Mouse (Mus musculus) macrophage (primary cell): ENCODE results near the gene Ppp1r11. TPM values are rescaled to one million over a fixed set of nuclear protein-coding genes. Genes with fewer than 3 reads are reported as not detected.
"Not testable (repeated sequence)": the region's sequence is repeated elsewhere in the genome, so short reads cannot be mapped to it uniquely, and the experiment has no call there.

ENCODE experiments used
- H3K27ac ChIP-seq: fragments of 350-480 bp; formaldehyde crosslinking; 2 replicates; pipeline ENCODE4 v1.9.0; 2021
- H3K36me3 ChIP-seq: fragments of 350-480 bp; formaldehyde crosslinking; 2 replicates; pipeline ENCODE4 v1.9.0; 2021; ENCODE audit errors: inconsistent target
- H3K4me3 ChIP-seq: fragments of 350-480 bp; formaldehyde crosslinking; 2 replicates; pipeline ENCODE4 v1.9.0; 2021; ENCODE audit errors: inconsistent target
- H3K79me2 ChIP-seq: fragments of 350-480 bp; formaldehyde crosslinking; 2 replicates; pipeline ENCODE4 v1.9.0; 2021; ENCODE audit errors: inconsistent target
- WGBS: methylation state at CpG from one replicate; pipeline ENCODE4 v1.1.7; 2026; ENCODE audit warnings: inconsistent platforms; ENCODE audit not compliant: missing documents; 5-methylcytosine and 5-hydroxymethylcytosine counted together
- polyA plus RNA-seq: library from polyadenylated mRNA; stranded (reverse); fragments of 250-400 nt; gene quantifications from 3 replicates; pipeline ENCODE4 v1.2.4, GENCODE M21; 2018; ENCODE audit warnings: inconsistent platforms
- total RNA-seq, 78 experiments: library from RNA; depleted of rRNA; stranded (reverse); fragments of 250-400 nt; gene quantifications; 1 replicate in 9 of 78; 2 replicates in 24 of 78; 3 replicates in 43 of 78; 4 replicates in 2 of 78; pipeline ENCODE4 v1.2.4; 2018; ENCODE audit warnings: inconsistent platforms in 56 of 78

Ppp1r11 gene
- total RNA-seq (2018; cell fraction: chromatin; rRNA removed) = 10 to 100 TPM; 23.3 to 84.7 (median 42.4) TPM
- 100 to 1,000 TPM in 2 of 26 experiments, 10 to 100 TPM in 24; 44.9 to 116 (median 76.6) TPM for total RNA-seq (2018; cell fraction: cytosol; rRNA removed)
- 10 to 100 TPM; 26.6 to 76.4 (median 46.9) TPM for total RNA-seq (2018; cell fraction: nucleus; rRNA removed)
- polyA plus RNA-seq = 42.9 to 61.6 TPM (median 57.7 TPM) in 3 replicates

DNA sequence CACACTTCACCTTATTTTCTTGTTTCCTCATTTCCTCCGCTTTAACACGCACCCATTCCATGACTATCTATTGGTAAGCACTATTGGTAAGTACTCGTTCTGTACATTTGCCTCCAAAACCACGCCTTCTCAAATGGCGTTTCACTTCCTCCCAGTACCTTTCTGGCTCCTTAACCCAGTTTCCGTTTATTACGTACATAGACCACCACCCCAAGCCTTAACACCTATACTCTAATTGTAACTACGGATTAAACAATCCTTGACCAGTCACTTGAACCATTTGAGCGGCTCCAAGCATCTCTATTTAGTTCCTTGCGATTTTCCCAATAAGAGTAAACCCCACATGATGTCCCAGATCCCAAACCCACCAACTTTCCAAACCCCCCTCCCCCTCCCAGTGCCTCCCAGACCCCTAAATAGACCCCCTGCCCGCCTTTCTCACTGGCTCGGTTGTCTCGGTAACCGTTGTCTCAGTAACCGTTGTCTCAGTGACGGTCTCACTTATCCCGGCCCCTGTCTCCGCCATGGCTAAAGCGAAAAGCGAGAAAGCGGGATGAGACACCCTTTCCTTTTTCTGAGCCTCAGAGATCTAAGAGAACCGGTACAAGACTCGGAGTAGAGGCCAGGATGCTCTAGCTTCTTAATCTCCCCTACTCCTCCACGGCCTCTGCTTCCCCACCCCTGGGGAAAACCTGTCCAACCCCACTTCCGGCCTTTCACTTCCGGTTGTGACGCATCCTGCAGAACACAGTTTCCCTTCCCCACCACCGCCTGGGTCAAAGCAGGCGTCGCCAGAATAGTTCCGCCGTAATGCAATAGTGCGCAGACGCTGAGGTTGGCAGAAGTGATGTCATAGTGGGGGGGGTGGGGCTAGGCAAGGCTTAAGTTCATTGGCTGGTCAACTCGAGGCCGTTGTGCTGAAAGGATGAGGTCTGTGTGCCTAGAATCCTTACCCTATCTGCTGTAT lies at the start of gene Ppp1r11:
TSS of gene Ppp1r11 (minus strand) at position 761 of the 967 bp plus-strand sequence.
- peak within 1 kb of the TSS; percentile 98 for H3K4me3 ChIP-seq
- H3K79me2 ChIP-seq = peaks cover 15% of the 10 kb centered on the region
- WGBS = 0% methylated on average over 31 of the region's 36 CpGs
- H3K27ac ChIP-seq = peak within 1 kb of the TSS; percentile 56
- peaks cover 30% of the 10 kb centered on the region; the same call in 1 of the 2 replicates for H3K36me3 ChIP-seq

DNA sequence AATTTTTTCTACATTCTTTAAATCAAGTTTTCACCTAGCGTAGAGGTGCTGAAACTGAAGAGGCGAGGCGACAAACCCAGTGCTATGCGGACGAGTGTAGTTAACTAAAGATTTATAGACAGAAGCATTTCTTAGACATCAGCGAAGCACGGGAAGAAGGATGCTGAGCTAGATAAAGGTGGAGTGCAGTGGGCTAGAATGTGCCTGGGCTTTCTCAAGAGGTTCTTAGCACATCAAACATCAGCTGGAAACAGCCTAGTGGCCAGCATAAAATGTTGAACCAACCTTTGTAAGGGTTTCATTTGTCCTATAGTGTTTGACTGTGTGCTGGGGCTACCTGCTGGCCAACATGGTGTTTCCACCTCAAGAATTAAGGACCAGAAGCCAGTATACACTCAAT lies 49.3 kb upstream of the Ppp1r11 start, which contains the start of gene Zfp57:
TSS of gene Zfp57 (plus strand) at position 301 of the 400 bp plus-strand sequence.
- WGBS = 96% methylated on average over 7 of the region's 7 CpGs
- Histone ChIP-seq H3K79me2 (no peaks in the 10 kb centered on the region), H3K27ac (no peak within 1 kb of the TSS), H3K36me3 (no peaks in the 10 kb centered on the region), H3K4me3 (no peak within 1 kb of the TSS)

DNA sequence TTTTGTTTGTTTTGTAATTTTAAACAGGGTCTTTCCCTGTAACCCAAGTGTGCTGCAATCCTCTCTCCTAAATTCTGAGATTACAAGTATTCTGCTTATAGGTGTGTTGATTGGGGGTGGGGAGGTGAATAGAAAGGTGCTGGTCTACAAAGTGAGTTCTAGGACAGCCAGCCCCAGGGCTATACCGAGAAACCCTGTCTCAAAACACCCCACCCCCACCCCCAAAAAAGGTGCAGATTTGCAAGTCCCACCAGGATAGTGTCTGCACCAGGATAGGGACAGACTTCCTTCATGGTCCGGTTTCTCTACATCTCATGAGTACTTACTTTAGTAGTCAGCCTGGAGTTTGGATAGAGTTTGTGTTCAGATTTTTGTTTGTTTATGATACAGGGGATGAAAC lies 46.9 kb upstream of the Ppp1r11 start:
- Histone ChIP-seq H3K36me3 (no peaks in the 10 kb centered on the region), H3K79me2 (no peaks in the 10 kb centered on the region), H3K4me3 (no peak overlapping the region), H3K27ac (no peak overlapping the region)
- WGBS = 79% methylated on average over 2 of the region's 2 CpGs

DNA sequence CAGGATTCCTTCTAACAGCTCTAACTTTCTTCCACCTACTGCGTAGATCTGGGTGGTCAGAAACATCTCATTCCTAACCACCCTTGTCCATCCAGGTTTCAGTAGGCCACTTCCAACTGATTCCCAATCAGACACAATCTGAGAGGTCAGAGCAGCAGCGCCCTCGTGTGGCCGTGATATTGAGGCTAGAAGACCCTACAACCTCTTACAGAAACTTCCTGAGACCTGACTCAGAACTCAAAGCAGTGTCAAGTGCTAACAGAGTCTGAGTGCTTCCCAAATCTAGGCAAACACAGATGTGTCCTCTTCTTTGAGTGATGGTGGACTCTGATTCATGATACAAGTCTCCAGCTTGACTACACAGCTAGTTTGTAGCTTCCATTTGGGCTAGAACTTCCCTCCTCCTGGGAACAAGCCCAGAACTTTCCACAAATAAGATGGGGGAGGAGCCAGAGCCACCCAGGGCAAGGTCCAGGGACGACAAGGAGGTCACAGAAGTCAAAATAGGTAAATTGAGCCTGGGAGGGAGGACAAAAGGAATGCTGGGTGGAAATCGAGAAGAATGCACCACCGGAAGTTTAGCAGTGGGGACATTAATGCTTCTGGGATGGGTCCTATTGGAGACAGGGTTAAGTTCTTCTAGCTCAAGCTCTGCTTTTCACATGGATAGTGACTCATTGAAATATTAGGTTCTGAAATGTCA lies 45.6 kb upstream of the Ppp1r11 start:
- 30% methylated on average over 7 of the region's 7 CpGs for WGBS
- Histone ChIP-seq H3K36me3 (no peaks in the 10 kb centered on the region), H3K27ac (no peak overlapping the region), H3K79me2 (no peaks in the 10 kb centered on the region), H3K4me3 (no peak overlapping the region)

DNA sequence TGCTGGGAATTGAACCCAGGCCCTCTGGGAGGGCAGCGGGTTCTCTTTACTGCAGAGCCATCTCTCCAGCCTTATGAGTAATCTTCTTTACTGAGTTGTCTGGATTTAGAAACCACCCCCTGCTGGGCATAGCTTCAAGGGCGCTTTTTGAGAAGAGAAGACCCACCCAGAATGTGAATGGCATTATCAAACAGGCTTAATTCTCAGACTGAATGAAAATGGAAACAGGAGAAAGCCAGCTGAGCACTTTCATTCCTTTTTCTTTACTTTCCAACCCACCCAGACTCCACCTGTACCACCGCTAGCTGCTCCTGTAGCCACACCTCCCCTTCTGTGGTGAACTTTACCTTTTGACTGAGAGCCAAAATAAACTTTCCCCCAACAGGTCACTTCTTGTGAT lies 43.9 kb upstream of the Ppp1r11 start:
- Histone ChIP-seq H3K27ac (no peak overlapping the region), H3K4me3 (no peak overlapping the region), H3K36me3 (no peaks in the 10 kb centered on the region), H3K79me2 (no peaks in the 10 kb centered on the region)
- 95% methylated on average over 3 of the region's 3 CpGs for WGBS

DNA sequence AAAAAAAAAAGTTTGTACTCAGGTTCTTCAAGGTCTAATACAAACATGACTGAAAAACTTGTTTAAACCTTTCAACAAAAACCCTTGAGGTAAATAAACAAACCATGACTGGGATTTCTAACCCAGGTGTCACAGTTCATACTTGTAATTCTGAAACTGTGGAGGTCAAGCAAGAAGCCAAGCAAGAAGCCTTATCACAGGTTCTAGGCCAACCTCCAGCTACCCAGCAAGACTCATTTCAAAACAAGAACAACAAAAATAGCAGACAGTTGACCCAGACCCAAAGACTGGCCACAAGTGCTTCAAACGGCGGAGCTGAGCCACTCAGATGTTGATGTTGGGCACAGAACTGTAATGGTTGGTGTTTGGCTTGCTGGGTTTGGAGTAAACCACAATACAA lies 43.0 kb upstream of the Ppp1r11 start:
- no peaks in the 10 kb centered on the region for H3K79me2 ChIP-seq
- H3K36me3 ChIP-seq = no peaks in the 10 kb centered on the region
- no peak overlapping the region for H3K4me3 ChIP-seq
- WGBS = 80% methylated on average over 1 of the region's 2 CpGs
- H3K27ac ChIP-seq = no peak overlapping the region

DNA sequence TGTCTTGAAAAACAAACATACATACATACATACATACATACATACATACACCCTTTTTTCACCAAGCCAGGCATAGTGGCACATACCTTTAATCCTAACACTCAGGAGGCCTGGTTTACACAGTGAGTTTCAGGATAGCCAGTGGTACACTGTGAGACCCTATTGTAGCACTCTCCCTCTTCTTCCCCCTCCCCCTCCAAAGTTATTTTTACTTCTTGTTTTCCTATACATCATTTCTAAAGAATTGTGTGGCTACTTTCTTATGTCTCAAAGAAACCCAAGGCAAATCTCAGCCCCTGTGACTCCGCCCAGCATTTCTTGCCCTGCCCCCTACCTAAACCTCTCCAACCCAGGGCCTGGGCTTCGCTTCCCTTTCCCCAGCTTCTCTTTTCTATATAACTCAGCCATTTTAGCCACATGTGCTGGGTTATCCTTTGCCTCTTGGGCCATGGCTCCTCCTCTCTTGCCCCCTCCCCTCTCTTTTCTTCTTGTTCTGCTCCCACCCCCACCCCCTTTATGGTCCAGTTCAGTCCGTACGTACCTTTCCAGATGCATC lies 42.3 kb upstream of the Ppp1r11 start:
- H3K4me3 ChIP-seq = no peak overlapping the region
- no peaks in the 10 kb centered on the region for H3K36me3 ChIP-seq
- no peak overlapping the region for H3K27ac ChIP-seq
- H3K79me2 ChIP-seq = no peaks in the 10 kb centered on the region
- 76% methylated on average over 2 of the region's 4 CpGs for WGBS

DNA sequence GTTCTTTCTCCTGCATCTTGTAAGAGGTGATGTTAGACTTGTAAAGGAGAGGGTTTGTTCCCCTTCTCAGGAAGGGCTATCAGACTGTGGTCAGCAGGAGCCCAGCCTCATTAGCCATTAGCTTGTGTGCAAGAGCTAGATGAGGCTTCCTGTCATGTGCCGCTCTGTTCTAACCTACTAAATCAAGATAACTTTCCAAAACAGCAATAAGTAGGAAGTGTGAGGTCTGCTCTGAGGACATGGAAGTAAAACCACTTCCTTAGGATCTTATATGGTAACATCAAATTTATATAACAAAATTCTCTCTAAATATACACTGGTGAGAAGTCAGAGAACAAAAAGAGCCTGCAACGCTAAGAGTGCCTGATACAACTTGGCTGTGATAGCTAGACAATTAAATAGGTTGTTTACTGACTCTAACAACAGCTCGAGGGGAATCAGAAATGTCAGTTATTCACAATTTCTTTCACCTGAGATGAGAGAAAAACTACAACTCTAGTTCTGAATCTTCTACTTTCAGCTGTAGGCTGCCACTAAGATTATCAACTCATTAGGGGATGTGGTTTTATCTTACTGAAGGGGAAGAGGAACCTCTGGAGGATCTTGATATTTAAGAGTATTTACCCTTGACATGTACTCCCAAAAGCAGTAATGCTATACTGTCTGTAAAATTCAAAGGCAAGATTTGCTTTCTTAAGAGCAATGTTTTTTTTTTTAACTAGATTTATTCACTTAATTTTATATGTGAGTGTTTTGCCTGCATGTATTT lies 41.0 kb upstream of the Ppp1r11 start:
- no peaks in the 10 kb centered on the region for H3K36me3 ChIP-seq
- 0% methylated on average over 3 of the region's 3 CpGs for WGBS

DNA sequence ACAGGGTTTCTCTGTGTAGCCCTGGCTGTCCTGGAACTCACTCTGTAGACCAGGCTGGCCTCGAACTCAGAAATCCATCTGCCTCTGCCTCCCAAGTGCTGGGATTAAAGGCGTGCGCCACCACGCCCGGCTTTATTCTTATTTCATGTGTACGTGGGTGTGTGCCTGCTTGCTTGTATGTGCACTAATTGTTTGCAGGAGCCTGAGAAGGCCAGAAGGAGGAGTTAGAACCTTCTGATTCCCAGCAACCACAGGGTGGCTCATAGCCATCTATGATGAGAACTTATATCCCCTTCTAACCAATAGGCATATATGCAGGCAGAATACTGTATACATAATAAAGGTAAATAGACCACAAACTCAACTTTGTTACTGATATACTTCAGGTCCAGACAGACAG lies 39.1 kb upstream of the Ppp1r11 start:
- not testable (repeated sequence) for H3K36me3 ChIP-seq, H3K27ac ChIP-seq, H3K79me2 ChIP-seq, H3K4me3 ChIP-seq
- WGBS = 100% methylated on average over 1 of the region's 6 CpGs

More for the DNA sequence above, 41.0 kb upstream of the Ppp1r11 start:
- Histone ChIP-seq H3K27ac (no peak overlapping the region), H3K79me2 (no peaks in the 10 kb centered on the region), H3K4me3 (no peak overlapping the region)

DNA sequence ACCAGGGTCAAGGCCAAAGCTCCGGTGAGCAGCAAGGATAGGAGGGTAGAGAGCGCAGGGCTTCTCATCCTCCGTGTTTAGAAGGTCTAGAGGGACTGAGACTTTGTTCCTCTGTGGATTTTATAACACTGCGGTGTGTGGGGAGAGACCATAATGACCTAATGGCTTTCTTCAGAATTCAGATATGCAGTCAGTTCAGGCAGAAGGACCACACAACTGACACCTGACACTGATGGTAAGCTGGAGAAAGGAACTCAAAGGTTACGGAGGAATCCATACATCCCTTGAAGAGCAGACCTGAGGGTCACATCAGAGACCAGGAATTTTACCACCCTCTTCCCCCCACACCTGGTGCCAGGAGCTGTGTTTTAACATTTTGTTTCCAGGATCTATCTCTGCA lies 37.9 kb upstream of the Ppp1r11 start, which contains the start of gene H2-M5:
TSS of gene H2-M5 (minus strand) at position 101 of the 400 bp plus-strand sequence.
- WGBS = 95% methylated on average over 4 of the region's 5 CpGs

DNA sequence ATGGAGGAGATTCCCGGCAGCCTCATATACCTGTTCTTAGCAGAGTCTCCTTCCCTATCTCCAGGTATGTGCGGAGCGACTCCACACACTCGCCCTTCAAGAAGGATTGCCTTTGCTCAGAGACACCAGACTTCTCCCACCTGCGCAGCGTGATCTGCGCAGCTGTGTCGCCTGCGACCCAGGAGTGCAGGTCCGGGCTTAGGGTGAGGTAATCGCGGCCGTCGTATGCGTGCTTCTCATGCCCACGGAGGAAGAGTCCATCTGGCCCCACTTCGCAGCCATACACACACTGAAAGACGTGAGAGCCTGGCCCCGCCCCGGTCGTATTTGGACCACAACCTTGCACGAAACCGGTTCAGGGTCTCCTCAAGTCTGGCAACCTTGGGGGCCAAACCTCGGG lies 36.9 kb upstream of the Ppp1r11 start:
- Histone ChIP-seq H3K27ac (no peak overlapping the region), H3K79me2 (no peaks in the 10 kb centered on the region), H3K4me3 (no peak overlapping the region), H3K36me3 (no peaks in the 10 kb centered on the region)
- WGBS = 21% methylated on average over 24 of the region's 24 CpGs

More for the DNA sequence above, 37.9 kb upstream of the Ppp1r11 start, which contains the start of gene H2-M5:
- no peak within 1 kb of the TSS for H3K27ac ChIP-seq
- no peaks in the 10 kb centered on the region for H3K36me3 ChIP-seq
- H3K4me3 ChIP-seq = no peak within 1 kb of the TSS
- H3K79me2 ChIP-seq = no peaks in the 10 kb centered on the region

DNA sequence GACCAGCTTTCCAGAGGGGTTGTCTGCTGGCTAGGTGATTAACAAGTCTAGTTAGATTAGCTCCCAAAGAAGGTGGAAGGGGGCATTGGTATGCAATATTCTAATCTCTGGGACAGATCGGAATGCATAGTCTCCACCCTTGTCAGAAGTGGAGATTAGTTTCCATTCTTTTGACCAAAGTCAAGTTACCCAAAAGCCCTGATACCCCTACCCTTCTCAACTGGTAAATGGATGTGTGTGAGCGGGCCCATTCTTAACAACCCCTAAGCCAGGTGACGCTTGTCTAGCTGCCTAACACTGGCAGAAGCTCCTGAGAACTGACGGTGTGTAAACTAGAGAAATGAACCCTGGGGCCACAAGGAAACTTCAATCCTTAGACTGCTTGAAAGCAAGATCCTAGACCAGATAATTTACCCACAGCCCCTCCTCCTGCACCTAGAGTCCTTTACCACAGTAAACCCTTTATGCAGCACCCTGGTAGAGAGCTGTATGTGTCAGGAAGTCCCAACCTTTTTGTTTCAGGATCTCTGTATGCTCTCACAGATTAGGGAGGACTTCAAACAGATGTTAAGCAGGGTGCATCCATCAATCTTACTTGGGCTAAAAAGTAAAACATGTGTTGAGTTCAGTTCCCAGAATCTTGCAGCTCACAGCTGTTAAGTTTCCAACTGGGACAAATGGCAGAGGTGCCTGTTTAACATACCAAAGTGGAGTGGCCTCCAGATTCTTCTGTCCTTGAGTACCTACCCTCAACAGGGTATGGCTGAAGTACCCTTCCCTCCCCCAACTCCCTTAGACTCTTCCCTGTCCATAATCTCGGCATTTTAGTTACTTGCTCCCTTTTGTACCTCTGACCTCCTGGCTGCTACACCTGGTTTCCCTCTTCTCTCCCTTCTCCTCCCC lies 31.0 kb upstream of the Ppp1r11 start:
- H3K4me3 ChIP-seq = no peak overlapping the region
- 78% methylated on average over 5 of the region's 5 CpGs for WGBS
- no peak overlapping the region for H3K27ac ChIP-seq
- H3K36me3 ChIP-seq = no peaks in the 10 kb centered on the region
- no peaks in the 10 kb centered on the region for H3K79me2 ChIP-seq

DNA sequence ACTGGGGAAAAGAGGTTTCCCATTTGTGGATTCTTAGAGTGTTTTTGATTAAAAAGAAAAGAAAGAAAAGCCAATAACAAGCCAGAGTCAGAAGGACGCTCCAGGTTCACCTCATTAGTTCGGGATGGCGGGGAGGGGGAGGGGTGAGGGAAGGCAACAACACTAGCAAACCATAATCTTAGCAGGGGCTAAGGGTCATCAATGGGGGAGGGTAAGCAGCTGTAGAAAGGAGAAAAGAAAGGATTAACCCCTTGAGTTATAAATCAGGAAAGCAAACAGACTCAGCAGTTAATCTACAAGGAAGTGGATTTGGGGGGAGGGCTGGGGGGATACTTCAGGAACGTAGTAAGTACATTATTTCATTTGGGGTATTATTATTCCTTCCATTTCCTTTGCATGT lies 30.3 kb upstream of the Ppp1r11 start:
- Histone ChIP-seq H3K27ac (no peak overlapping the region), H3K79me2 (no peaks in the 10 kb centered on the region), H3K4me3 (no peak overlapping the region), H3K36me3 (no peaks in the 10 kb centered on the region)
- WGBS = 55% methylated on average over 4 of the region's 4 CpGs
